Mouse (Mus musculus) embryonic facial prominence, embryonic 13.5 days (tissue): ENCODE data around the gene Gltp. TPM values are rescaled to one million over a fixed set of nuclear protein-coding genes. Genes with fewer than 3 reads are reported as not detected.

ENCODE experiments used
- ATAC-seq: fragments of 200-750 bp; cut with Nextera tagmentation; 2 replicates; pipeline ENCODE4 v1.8.0; 2017; ENCODE audit warnings: low read depth; ENCODE audit not compliant: insufficient number of reproducible peaks, insufficient read depth, low FRiP score, low TSS enrichment
- H3K27ac ChIP-seq: fragments of 300-500 bp; sonication (generic); 2 replicates; pipeline ENCODE4 v1.5.1; 2015; ENCODE audit warnings: moderate library complexity, mild to moderate bottlenecking, inconsistent platforms
- H3K27me3 ChIP-seq: fragments of 300-500 bp; sonication (generic); 2 replicates; pipeline ENCODE4 v1.6.1; 2015; ENCODE audit warnings: mild to moderate bottlenecking, inconsistent platforms
- H3K36me3 ChIP-seq: fragments of 300-500 bp; sonication (generic); 2 replicates; pipeline ENCODE4 v1.6.1; 2015; ENCODE audit warnings: mild to moderate bottlenecking, inconsistent platforms
- H3K4me1 ChIP-seq: fragments of 300-500 bp; sonication (generic); 2 replicates; pipeline ENCODE4 v1.6.1; 2015; ENCODE audit warnings: inconsistent platforms
- H3K4me2 ChIP-seq: fragments of 300-500 bp; sonication (generic); 2 replicates; pipeline ENCODE4 v1.6.1; 2015; ENCODE audit warnings: moderate library complexity, mild to moderate bottlenecking, inconsistent platforms
- H3K4me3 ChIP-seq: fragments of 300-500 bp; sonication (generic); 2 replicates; pipeline ENCODE4 v1.5.1; 2015; ENCODE audit warnings: mild to moderate bottlenecking, inconsistent platforms
- H3K9ac ChIP-seq: fragments of 300-500 bp; sonication (generic); 2 replicates; pipeline ENCODE4 v1.6.1; 2015; ENCODE audit warnings: mild to moderate bottlenecking, inconsistent platforms
- H3K9me3 ChIP-seq: fragments of 300-500 bp; sonication (generic); 2 replicates; pipeline ENCODE4 v1.6.1; 2016; ENCODE audit warnings: inconsistent platforms
- WGBS: fragments of 180-500 bp; shearing (Covaris S2); methylation state at CpG from one replicate; pipeline ENCODE4 v1.1.7; 2015; ENCODE audit warnings: mixed read lengths; 5-methylcytosine and 5-hydroxymethylcytosine counted together
- polyA plus RNA-seq: library from polyadenylated mRNA; unstranded; fragments of >200 nt; fragmentation: Nextera tagmentation; extraction: Ambion mirVana; gene quantifications from 2 replicates; pipeline ENCODE4 v1.2.1, GENCODE M21; 2015

Gene Gltp
- polyA plus RNA-seq, result 88.4 and 94.6 TPM in 2 replicates

GRCm38 (mm10) chr5:114690633-114691567 is at the start of gene Gltp:
Gene Gltp (minus strand): TSS chr5:114690984.
- H3K4me1 ChIP-seq, result peaks cover 16% of the 10 kb centered on the region
- H3K4me3 ChIP-seq, result peak within 1 kb of the TSS; percentile 75
- ATAC-seq, result peak; percentile 92
- peak within 1 kb of the TSS; percentile 88 for H3K4me2 ChIP-seq
- no peak within 1 kb of the TSS for H3K27ac ChIP-seq
- H3K27me3 ChIP-seq, result peaks cover 3% of the 10 kb centered on the region; the same call in 1 of the 2 replicates
- H3K9ac ChIP-seq, result peak within 1 kb of the TSS; percentile 85
- H3K36me3 ChIP-seq, result no peaks in the 10 kb centered on the region
- no peaks in the 10 kb centered on the region for H3K9me3 ChIP-seq
- 3% methylated on average over 75 of the region's 75 CpGs for WGBS

- Histone ChIP-seq H3K9ac (no peak overlapping the region), H3K4me1 (peaks cover 4% of the 10 kb centered on the region; the same call in 1 of the 2 replicates), H3K27me3 (no peaks in the 10 kb centered on the region), H3K9me3 (no peaks in the 10 kb centered on the region), H3K4me2 (no peak overlapping the region), H3K27ac (no peak overlapping the region), H3K4me3 (no peak overlapping the region), H3K36me3 (peaks cover 94% of the 10 kb centered on the region)
- 82% methylated on average over 12 of the region's 12 CpGs for WGBS
- no peak for ATAC-seq
Measured at GRCm38 (mm10) chr5:114738707-114739241, 48.0 kb upstream of the Gltp start.

DNA sequence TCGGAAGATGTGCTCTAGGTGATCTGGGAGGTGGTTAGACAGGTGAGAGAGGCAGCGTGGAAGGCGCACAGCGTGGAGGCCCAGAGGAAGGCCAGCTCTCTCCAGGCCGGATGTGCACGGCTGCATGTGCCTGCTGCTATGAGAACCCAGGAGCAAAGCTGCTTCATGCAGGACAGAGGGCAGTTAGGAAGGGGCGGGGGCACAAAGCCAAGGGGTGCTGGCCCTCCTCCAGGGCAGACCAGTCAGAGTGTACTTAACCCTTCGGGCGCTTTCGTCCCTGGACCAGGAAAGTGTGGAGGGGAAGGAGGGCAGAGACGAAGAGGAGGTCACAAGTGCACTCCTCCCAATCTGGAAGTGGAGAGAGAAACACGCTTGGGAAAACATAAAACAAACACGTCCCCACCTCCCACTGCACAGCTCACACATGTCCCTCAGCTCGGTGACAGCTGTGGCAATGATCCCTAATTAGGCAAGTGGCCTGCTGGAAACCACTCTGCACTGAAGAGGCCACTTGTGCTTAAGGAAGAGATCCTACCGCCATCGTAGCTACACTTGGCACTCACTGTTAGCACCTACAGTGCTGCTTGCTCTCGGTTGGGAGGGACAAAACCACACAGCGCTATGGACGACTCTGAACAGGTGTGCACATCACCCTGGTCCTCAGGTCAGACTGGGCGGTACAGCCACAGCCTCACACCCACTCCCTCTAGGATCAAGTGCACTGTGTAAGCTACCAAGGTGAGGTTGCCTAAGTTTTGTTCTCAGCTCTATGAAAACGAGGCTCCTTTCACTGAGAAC is 46.5 kb upstream of the Gltp start:
- Histone ChIP-seq H3K4me3 (no peak overlapping the region), H3K27ac (no peak overlapping the region), H3K9me3 (no peaks in the 10 kb centered on the region), H3K4me1 (peaks cover 4% of the 10 kb centered on the region; the same call in 1 of the 2 replicates), H3K9ac (no peak overlapping the region), H3K4me2 (no peak overlapping the region), H3K36me3 (peaks cover 94% of the 10 kb centered on the region), H3K27me3 (no peaks in the 10 kb centered on the region)
- 85% methylated on average over 21 of the region's 21 CpGs for WGBS
- no peak for ATAC-seq

DNA sequence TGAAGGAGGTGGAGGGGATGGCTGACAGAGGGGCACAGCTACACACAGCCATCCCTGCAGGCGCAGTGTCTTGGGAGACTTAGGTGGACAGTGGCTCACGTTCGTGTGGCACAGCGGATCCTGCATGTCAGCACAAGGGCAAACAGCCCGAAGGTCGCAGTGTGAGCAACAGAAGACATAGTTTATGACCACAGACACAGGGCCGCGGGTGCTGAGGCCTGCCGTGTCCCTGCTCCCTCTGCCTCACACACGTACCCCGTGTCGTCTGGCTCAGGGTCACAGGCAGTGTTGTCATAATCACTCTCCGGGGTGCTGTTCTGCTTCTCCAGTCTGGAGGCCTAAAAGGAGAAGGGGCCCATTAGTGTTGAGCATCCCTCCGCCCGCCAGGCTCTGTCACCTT is 42.8 kb upstream of the Gltp start:
- 0 out of 2 replicates have a peak, but pooled peaks have one; percentile 6 for ATAC-seq
- Histone ChIP-seq H3K27ac (no peak overlapping the region), H3K9me3 (no peaks in the 10 kb centered on the region), H3K9ac (no peak overlapping the region), H3K27me3 (no peaks in the 10 kb centered on the region), H3K4me1 (peaks cover under 1% of the 10 kb centered on the region; the same call in 1 of the 2 replicates), H3K36me3 (peaks cover 95% of the 10 kb centered on the region), H3K4me2 (no peak overlapping the region), H3K4me3 (no peak overlapping the region)
- 94% methylated on average over 15 of the region's 15 CpGs for WGBS

DNA sequence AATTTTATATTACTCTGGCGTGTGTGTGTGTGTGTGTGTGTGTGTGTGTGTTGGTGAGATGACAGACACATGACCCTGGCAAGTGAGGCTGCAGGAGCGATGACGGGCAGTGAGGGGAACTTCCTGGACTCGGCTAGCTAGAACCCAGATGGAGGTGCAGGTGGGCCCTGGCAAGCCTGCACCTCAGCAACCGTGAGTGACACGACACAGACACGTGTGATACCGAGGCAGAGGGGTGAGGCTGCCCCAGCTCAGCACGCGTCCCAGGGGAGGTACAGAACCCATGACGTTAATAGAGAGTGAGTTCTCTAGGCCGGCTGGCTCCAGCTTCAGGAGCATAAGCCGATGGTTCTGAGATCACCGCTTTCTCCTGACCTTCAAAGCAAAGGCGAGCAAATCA is 41.2 kb upstream of the Gltp start:
- 82% methylated on average over 15 of the region's 15 CpGs for WGBS
- ATAC-seq, result no peak

DNA sequence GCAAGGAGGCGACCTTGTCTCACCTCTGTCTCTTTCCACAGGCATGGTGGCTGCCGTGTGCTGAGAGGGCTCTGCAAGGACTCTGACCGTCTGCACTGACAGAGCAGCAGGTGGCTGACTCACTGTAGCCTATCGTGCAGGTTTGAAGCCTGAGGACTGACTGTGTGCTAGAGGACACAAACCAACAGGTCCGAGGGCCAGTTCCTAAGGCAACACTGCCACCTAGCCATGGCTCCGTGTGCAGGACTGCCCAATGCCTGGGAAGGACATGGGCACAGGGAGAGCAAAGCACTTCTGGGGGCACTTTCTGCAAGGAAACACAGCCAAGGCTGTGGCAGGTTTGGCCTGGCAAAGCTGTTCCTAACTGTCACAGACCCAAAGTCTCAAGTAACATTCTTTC is 40.7 kb upstream of the Gltp start:
- no peaks in the 10 kb centered on the region for H3K27me3 ChIP-seq
- no peaks in the 10 kb centered on the region for H3K4me1 ChIP-seq
- WGBS, result 69% methylated on average over 6 of the region's 6 CpGs
- H3K4me3 ChIP-seq, result no peak overlapping the region
- H3K27ac ChIP-seq, result no peak overlapping the region
- no peaks in the 10 kb centered on the region for H3K9me3 ChIP-seq
- H3K9ac ChIP-seq, result no peak overlapping the region
- no peak for ATAC-seq
- peaks cover 90% of the 10 kb centered on the region for H3K36me3 ChIP-seq
- H3K4me2 ChIP-seq, result no peak overlapping the region

More for the DNA sequence above, 41.2 kb upstream of the Gltp start:
- H3K27ac ChIP-seq, result no peak overlapping the region
- peaks cover 93% of the 10 kb centered on the region for H3K36me3 ChIP-seq
- H3K4me3 ChIP-seq, result no peak overlapping the region
- H3K9ac ChIP-seq, result no peak overlapping the region
- H3K27me3 ChIP-seq, result no peaks in the 10 kb centered on the region
- H3K4me1 ChIP-seq, result no peaks in the 10 kb centered on the region
- H3K4me2 ChIP-seq, result no peak overlapping the region
- H3K9me3 ChIP-seq, result no peaks in the 10 kb centered on the region

- Histone ChIP-seq H3K4me1 (no peaks in the 10 kb centered on the region), H3K36me3 (peaks cover 90% of the 10 kb centered on the region), H3K4me3 (no peak overlapping the region), H3K9ac (no peak overlapping the region), H3K27me3 (no peaks in the 10 kb centered on the region), H3K27ac (no peak overlapping the region), H3K4me2 (no peak overlapping the region), H3K9me3 (no peaks in the 10 kb centered on the region)
- ATAC-seq, result no peak
- 38% methylated on average over 10 of the region's 10 CpGs for WGBS
Measured at GRCm38 (mm10) chr5:114730129-114730528, 39.3 kb upstream of the Gltp start.

- Histone ChIP-seq H3K27ac (no peak overlapping the region), H3K27me3 (no peaks in the 10 kb centered on the region), H3K9ac (no peak overlapping the region), H3K9me3 (no peaks in the 10 kb centered on the region), H3K4me3 (no peak overlapping the region), H3K4me2 (no peak overlapping the region), H3K4me1 (no peaks in the 10 kb centered on the region), H3K36me3 (peaks cover 82% of the 10 kb centered on the region)
- ATAC-seq, result no peak
- WGBS, result 84% methylated on average over 10 of the region's 10 CpGs
Measured at GRCm38 (mm10) chr5:114728160-114728559, 37.4 kb upstream of the Gltp start.

- Histone ChIP-seq H3K4me1 (no peaks in the 10 kb centered on the region), H3K4me3 (no peak overlapping the region), H3K9ac (no peak overlapping the region), H3K36me3 (peaks cover 85% of the 10 kb centered on the region), H3K4me2 (no peak overlapping the region), H3K27me3 (no peaks in the 10 kb centered on the region), H3K27ac (no peak overlapping the region; the same call in 1 of the 2 replicates), H3K9me3 (no peaks in the 10 kb centered on the region)
- WGBS, result 94% methylated on average over 13 of the region's 13 CpGs
- ATAC-seq, result no peak
Measured at GRCm38 (mm10) chr5:114722846-114723245, 32.1 kb upstream of the Gltp start.

DNA sequence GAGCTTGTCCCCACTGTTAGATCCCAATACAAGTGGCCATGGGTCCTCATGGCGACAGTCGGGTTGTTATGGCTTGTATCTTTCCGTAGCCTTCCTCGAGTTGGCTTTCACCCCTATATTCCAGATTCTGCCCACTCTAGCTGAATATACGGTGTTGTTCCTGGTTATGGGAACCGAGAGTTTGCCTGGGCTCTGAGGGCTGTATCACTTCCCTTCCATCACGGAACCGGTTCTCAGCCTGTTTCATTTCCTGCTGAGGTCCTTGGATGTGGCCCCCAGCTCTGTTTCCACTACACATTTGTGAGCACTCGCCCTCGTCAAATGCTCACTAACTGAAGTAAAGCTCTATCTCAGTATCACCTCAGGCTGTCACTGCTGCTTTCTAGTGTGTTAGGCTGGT is 31.2 kb upstream of the Gltp start:
- no peaks in the 10 kb centered on the region for H3K4me1 ChIP-seq
- 90% methylated on average over 10 of the region's 10 CpGs for WGBS
- no peak overlapping the region for H3K4me3 ChIP-seq
- H3K4me2 ChIP-seq, result no peak overlapping the region
- H3K9me3 ChIP-seq, result no peaks in the 10 kb centered on the region
- no peak overlapping the region for H3K27ac ChIP-seq
- peaks cover 87% of the 10 kb centered on the region for H3K36me3 ChIP-seq
- H3K27me3 ChIP-seq, result no peaks in the 10 kb centered on the region
- ATAC-seq, result no peak
- H3K9ac ChIP-seq, result no peak overlapping the region

DNA sequence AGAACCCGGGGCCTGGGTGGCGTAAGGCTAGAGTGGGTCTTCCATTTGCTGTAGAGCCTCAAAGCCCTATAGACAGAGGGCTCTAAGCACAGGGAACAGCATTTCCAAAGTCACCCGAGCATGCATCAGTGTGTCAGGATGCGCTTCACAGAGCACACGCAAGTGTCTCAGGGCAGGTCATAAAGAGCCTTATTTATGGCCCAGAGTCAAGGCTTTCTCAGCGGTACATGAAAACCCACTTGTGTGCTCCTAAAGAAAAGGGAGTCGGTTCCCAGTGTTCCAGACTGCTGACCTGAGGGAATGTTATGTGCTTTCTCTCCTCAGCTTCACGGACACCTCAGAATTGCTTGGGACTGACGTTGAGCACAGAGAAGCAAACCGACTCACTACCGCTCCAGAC is 30.0 kb upstream of the Gltp start:
- no peak overlapping the region for H3K9ac ChIP-seq
- H3K4me1 ChIP-seq, result no peaks in the 10 kb centered on the region
- H3K36me3 ChIP-seq, result peaks cover 90% of the 10 kb centered on the region
- no peaks in the 10 kb centered on the region for H3K9me3 ChIP-seq
- no peak overlapping the region for H3K4me2 ChIP-seq
- 90% methylated on average over 11 of the region's 11 CpGs for WGBS
- no peaks in the 10 kb centered on the region for H3K27me3 ChIP-seq
- ATAC-seq, result no peak
- no peak overlapping the region for H3K27ac ChIP-seq
- H3K4me3 ChIP-seq, result no peak overlapping the region
